Mouse (Mus musculus) thymus, postnatal 4 days (tissue): ENCODE data around the gene Clpx.
A peak's percentile ranks its signal among the peaks of the same experiment; 100 is the strongest.
"Not testable (repeated sequence)": the region's sequence is repeated elsewhere in the genome, so short reads cannot be mapped to it uniquely, and the experiment has no call there.

Source experiments
- DNase-seq: peaks from one replicate; pipeline ENCODE4 v3.0.0; 2021

Clpx gene

DNA sequence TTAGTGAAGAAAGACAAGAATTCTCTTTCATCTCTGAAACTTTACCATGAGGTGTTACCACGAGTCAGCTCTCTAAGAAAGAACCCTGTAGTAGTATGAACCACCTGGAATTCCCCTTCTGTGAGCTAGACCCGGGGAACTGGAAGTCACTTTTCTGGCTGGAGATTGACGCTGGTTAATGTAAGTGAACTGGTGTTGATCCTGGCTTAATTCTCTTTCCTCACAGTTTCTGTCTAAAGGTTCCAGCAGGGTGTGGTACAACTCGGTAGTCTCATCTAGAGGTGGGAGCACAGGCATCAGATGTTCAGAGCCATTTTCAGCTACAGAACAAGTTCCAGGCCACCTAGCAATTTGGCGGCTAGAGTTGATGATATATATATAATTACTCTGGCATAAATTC is 941 bp upstream of the Clpx start:
- DNase-seq: no peak

DNA sequence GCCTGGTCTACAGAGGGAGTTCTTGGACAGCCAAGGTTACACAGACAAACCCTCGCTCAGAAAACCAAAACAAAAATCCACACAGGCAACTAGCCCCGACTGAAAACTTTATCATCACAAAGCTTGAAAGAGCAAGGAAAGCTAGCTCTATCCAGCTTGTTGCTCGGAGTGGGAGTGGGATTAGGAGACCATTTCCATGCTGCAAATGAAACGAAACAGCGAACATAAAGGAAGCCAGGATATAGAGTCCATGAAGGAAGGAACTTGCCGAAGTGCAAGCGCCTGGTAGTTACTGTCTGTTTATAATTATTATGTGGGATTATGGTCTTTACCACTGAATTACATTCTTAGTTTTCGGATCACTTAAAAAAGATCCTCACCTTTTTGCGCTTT is 484 bp upstream of the Clpx start:
- DNase-seq: no peak

DNA sequence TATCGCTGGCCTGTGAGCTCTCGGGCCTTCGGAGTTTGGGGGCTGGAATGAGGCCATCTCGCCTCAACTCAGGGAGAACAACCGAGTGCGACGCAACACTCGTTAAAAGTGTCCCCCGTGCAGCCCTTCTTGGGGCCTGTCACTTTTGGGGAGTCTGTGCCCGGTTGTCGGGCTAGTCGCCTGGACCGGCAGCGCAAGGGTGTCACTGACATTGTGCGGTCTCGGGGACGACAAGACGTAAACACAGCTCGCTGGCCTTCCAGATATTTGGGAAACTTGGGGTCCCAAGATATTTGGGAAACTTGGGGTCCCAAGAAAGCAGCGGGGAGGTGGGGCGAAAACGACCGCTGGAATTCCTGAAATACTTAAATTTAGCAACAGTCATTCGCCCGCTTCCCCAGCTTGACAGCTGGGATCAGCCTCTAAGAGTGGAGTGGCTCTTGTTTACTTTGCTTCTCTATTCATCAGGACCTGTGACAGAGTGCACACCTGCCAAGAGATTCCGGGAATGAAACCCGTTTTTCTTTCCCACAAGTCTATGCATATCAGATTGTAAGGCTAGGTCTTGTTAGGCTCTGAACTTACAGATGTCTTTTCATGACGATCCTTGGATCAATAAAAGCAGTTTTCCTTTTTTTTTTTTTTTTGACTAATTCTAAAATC is 787 bp downstream of the Clpx start:
- DNase-seq: no peak

DNA sequence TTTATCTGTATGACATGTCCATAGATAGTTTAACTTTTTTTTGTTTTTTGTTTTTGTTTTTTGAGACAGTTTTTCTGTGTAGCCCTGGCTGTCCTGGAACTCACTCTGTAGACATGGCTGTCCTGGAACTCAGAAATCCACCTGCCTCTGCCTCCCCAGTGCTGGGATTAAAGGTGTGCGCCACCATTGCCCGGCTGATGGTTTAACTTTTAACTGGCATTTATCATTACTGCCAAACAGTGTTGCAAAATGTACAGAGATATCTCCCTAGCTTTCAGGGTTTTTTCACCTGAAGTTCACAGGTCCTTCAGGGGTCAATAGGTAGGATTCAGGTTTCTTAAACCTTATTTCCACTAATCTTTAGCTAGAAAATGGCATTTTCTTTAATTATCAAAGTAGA is 3.0 kb downstream of the Clpx start:
- no peak for DNase-seq

DNA sequence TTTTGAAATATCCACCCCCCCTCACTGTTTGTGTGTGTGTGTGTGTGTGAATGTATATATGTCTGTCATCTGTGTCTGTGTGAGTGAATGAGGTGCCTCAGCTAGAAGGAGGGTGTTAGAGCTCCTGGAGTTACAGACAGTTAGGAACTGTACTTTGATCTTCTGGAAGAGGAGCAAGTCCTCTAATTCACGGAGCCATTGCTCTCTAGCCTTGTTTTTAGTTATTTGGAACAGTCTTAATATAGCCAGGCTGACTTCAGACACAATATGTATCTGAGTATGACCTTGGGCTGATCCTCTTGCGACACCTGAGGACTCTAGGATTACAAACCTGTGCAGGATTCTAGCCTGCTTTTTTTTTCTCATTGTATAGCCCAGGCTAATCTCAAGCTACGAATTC is 4.7 kb downstream of the Clpx start:
- no peak for DNase-seq

DNA sequence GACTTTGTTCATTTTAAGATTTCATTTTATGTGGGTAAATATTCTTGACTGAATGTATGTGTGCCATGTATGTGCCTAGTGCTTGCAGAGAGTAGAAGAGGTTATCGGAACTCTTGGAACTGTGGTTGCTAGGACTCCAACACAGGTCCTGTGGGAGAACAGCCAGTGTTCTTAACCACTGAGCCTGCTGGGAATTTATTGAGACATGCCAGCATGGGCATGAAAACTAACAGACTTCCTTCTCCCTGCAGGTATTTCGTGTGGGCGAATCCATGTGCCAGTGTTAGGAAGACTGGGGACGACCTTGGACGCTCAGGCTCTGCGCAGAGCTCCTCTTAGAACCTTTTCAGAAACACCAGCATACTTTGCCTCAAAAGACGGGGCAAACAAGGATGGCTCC is 5.6 kb downstream of the Clpx start:
- no peak for DNase-seq

DNA sequence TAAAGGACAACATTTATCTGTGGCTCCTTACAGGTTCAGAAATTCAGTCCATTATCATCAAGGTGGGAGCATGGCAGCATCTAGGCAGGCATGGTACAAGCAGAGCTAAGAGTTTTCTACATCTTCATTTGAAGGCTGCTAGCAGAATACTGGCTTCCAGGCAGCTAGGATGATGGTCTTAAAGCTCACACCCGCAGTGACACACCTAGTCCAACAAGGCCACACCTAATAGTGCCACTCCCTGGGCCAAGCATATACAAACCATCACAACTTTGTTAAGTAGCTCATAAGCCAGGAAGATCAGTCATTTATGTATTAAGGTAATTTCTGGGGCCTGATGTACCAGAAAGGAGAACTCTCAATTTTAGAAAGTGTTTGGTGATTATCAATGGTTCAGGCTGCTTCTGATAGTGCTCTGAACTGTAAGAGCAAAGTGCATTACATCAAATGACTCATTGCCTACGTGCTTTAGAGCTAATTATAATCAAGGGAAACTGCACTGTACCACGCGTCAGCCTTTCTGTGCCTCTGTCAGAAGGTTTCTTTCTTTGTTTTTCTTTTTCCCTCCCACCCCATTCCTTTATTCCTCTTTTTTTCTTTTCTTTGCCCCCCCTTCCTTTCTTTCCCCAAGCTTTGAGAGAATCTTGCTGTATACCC is 8.4 kb downstream of the Clpx start:
- no peak for DNase-seq

DNA sequence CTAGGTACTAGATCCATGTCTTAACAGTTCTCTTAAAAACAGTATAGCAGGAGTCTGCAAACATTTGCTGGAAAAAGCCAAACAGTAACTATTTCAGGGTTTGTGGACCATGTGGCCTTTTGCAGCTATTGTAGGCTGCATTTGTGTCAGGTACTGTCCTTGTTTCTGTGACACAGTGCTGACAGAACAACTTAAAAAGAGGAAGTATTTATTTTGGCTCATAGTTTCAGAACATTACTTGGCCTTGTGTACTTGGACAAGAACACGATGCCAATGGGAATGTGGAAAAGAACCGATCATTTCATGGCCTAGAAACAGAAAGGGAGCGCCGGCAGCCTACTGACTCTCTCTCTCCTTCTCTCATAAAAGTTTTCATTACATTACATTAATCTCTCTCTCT is 9.5 kb downstream of the Clpx start:
- no peak for DNase-seq

DNA sequence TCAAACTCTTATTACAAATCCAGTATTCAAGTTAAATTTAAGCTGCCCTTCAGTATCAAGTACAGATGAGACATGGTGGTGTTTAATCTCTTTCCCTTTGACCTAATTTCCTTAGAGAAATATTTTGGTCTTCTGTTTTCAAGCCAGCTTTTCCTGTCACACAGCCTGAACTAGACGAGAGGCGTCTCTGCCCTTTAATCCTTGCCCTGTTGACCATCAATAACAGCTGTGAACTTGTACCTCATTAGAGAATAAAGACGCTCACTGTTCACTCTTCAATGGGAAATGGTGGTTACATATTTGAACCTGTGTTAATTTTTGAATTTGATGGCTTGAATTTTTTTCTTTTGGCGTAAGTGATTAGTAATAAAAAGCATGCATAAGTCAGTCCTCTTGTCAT is 10.2 kb downstream of the Clpx start:
- DNase-seq: no peak

DNA sequence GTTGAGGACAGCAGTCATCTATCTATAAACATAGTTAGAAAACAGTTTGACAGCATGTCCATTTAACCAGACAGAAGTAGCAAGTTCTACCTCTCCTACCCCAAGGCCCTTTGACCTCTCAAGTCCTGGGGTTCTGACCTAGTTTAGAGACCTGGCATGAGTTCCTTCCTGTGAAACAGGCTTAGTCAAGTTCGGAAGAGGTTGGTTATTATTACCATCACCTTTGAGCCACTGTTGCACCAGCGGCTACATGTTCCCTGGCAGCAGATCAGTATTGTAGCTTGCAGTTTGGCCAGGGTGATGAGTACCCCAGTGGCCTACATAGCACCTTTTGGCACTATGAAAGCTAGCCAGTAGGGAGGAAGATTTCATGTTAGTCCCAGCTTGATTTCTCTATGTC is 12.6 kb downstream of the Clpx start:
- no peak for DNase-seq

DNA sequence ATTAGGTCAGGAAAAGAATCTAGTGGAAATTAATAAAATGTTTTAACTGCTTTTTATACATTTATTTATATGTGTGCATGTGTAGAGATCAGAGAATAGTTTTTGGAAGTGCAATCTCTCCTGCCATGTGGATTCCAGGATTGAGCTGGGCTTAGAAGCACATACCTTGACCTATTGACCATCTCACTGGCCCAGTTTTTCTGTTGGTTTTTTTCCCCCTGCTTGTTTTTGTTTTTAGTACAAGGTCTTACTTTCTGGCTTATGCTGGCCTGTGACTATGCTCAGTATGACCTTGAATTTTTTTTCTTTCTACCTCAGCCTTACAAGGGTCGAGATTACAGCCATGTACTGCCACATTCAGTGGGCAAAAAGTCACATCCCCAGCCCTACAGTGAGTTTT is 14.0 kb downstream of the Clpx start:
- no peak for DNase-seq

DNA sequence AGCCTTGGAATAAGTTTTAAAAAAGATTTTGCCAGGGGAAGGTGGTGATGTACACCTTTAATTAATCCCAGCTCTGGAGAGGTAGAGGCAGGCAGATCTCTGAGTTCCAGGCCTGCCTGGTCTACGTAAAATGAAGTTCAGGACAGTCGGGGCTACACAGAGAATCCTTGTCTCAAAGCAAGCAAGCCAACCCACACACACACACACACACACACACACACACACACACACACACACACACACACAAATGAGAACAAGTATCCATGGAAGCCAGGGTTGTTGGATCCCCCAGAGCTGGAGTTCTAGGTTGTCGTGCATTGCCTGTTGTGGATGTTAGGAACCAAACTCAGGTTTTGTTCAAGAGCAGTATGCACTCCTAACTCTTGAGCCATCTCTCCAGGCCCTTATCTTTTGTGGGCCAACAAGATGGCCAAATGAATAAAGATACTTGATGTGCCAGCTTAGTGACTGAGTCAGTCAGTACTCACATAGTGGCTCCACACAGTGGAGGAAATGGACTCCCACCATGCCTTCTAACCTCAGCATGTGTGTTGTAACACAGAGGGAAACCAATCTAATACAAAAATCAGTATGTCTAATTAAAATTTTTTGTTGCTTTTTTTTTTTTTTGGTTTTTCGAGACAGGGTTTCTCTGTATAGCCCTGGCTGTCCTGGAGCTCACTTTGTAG is 18.8 kb downstream of the Clpx start:
- no peak for DNase-seq

DNA sequence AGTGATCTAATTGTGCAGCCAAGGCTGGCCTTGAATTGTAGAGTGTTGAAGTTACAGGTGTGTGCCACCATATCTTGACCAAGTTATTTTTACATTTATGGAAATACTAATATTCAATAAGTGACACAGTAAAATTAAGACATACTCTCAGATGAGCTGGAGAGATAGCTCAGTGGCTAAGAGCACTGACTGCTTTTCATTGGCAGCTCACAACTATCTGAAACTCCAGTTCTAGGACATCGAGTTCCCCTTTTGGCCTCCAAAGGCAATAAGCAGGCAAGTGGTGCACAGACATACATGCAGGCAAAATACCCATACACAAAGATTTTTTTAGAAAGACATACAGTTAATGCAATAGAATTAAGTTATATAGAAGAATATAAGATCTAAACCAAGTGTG is 19.8 kb downstream of the Clpx start:
- no peak for DNase-seq

DNA sequence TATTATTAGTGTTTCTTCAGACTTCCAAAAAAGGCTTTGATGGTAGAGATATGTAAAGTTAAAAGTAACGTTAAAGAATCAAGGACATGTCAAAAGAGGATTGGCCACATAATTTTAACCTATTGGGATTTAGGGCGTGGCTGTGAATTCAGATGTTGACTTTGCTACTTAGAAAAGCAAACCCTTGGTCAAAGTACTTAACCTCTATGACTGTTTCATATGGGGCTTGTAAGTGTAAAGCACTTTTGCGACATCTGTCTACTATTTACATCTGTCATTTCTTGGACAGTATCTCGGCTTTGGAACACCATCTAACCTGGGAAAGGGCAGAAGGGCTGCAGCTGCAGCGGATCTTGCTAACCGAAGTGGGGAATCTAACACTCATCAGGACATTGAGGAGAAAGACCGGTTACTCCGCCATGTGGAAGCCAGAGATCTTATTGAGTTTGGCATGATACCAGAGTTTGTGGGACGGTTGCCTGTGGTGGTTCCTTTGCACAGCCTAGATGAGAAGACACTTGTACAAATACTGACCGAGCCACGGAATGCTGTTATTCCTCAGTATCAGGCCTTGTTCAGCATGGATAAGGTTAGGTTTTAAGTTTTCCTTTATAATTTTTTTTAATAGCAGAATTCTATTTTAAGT is 28.3 kb downstream of the Clpx start:
- no peak for DNase-seq

DNA sequence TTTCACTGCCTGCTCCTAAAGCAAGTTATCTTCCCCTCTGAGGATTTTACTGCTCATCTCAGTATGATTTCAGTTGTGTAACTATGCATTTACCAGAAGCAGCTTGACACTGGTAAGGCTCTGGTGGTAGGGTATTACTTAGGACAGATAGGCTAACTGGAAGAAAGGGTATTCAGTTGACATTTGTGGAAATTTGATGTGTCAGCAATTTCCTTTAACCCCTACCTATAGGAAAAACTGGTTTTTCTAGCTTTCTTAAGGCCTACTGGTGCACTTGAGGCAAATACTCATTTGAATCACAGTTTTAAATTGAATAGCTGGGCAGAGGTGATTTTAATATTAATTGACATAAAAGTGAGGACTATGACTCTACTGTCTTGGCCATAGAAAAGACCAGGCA is 31.9 kb downstream of the Clpx start:
- DNase-seq: no peak

DNA sequence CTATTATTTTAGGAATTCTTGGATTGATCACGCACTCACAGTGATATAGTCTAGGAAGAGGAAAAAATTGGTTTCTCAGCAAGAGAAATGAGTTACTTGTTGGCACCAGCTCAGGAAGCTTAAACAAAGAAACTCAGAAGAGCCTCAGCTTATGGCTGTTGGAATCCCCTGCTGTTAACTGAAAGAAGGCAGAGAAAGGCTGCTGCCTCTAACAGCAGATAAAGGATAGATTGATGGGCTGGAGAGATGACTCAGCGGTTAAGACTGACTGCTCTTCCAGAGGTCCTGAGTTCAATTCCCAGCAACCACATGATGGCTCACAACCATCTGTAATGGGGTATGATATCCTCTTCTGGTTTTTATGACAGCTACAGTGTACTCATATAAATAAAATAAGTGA is 33.3 kb downstream of the Clpx start:
- DNase-seq: no peak

DNA sequence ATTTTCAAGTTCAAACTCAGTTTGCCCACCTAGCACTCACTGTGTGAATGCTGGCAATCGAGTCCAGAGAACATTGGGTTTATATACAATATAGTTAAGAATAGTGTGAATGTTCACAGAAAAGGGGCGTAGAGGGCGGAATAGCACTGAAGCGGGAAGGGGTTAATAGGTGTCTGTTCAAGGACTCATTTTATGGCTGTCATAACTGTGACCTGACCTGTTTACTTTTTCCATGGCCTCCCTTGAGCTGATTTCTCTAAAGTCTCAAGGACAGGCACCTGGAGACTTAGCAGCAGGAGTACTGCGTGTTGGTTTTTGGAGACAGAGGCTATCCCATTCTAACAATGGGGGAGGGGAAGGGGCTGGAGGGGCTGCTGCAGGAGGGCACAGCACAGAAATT is 39.9 kb downstream of the Clpx start:
- DNase-seq: no peak

DNA sequence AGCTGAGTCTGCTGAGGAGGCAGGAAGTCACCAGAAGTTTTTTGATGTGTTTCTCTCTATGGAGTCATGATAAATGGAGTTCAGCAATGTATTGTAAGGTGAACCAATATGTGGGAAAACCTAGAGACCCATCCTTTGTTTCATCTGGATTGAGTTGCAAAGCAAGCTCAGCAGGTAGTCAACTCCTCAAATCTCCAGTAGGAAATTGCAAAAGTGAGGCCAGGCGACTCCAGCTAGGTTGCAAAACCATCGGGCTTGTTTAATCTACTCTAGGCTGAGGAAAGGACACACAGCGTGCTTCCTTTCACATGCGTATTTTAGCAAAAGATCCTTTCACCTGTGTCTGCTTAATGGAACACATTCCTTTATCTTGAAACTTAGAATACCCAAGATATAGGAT is 45.1 kb downstream of the Clpx start:
- DNase-seq: no peak

DNA sequence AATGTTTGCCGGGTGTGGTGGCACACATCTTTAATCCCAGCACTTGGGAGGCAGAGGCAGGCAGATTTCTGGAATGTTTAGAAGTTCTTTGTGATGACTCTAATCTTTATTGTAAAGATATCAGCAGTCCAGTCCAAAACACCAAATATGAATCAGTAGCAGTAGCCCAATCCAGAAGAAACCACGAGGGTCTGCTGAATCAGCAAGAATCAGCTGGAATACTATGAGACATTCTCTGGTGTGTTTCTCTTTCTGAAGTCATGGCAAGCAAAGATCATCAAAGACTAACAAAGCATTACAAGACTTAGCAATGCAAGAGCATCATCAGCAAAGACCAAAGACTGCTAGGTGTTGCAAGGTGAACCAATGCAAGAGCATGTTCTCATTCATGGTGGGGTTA is 46.4 kb downstream of the Clpx start:
- no peak for DNase-seq

DNA sequence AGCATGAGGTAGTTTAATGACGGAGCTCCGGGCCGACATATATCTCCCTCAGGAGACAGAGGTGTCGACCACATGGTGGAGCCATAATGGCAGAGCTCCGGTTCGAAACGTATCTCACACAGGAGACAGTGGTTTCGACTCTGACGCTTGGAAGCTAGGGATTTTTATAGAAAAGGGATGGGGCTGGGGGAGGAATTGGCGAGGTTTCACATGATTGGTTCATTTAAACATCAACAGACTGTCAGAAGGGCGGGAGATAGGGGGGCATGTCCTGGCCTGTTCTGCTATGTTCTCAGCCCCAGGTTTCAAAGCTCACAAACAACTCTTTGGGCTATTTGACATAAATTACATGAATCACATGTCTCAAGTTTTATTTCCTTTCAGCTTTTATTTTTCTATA is 51.4 kb downstream of the Clpx start:
- DNase-seq: not testable (repeated sequence)

DNA sequence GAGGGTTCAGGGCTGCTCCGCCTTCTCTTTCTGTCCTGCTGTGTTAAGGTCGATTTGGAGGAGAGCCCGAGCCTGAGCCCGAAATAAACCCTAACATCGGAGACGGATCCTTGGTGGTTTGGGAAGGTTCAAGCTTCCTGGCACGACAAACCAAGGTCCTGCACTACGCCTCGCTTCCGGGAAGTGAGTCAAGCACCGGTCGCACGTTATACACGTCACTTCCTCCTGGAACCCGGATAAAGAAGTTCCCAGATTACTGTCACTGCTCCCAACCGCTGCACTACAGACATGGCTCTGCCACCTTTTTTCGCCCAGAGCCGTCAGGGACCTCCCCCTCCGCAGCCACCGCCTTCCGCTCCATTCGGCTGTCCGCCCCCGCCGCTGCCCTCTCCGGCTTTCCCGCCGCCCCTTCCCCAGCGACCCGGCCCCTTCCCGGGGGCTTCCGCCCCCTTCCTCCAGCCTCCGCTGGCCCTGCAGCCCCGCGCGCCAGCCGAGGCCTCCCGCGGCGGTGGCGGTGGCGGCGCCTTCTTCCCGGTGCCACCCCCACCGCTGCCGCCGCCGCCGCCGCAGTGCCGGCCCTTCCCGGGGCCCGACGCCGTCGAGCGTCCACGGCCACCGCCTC is 51.9 kb downstream of the Clpx start, which contains the start of gene Pdcd7:
Gene Pdcd7 (plus strand): TSS at position 251 of the 622 bp plus-strand sequence.
- peak; percentile 92 for DNase-seq

DNA sequence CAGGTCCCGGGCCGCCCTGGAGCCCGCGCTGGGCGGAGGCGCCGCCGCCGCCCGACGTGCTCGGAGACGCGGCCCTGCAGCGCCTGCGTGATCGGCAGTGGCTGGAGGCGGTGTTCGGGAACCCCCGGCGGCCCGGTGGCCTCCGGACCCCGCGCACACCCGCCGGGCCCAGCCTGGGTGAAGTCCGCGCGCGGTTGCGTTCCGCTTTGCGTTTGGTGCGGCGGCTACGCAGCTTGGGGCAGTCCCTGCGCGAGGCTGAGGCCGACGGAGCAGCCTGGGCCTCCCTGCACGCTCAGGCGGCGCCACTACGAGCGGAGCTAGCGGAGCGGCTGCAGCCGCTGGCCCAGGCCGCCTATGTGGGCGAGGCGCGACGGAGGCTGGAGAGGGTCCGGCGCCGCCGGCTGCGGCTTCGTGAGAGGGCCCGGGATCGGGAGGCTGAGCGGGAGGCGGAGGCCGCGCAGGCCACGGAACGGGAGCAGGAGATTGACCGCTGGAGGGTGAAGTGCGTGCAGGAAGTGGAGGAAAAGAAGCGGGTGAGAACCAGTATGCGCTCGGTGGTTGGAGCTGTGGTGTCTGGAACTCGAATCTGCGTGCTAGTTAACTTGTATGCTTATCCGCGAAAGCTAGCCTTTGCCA is 52.5 kb downstream of the Clpx start:
- peak; percentile 67 for DNase-seq
